Mouse (Mus musculus) lung, adult 2 months (tissue): ENCODE measurements around the gene Olfr345.

Experiments
- CTCF ChIP-seq: fragments of 200-500 bp; IDR thresholded peaks from 2 replicates; pipeline ENCODE4 v1.5.1; 2011; ENCODE audit warnings: mild to moderate bottlenecking, low read length, control low read depth; ENCODE audit not compliant: insufficient read depth
- POLR2A ChIP-seq: fragments of 200-500 bp; IDR thresholded peaks from 2 replicates; pipeline ENCODE4 v1.6.1; 2011; ENCODE audit warnings: low read depth, mild to moderate bottlenecking, control low read depth, low read length, borderline replicate concordance; ENCODE audit errors: extremely low read depth

DNA sequence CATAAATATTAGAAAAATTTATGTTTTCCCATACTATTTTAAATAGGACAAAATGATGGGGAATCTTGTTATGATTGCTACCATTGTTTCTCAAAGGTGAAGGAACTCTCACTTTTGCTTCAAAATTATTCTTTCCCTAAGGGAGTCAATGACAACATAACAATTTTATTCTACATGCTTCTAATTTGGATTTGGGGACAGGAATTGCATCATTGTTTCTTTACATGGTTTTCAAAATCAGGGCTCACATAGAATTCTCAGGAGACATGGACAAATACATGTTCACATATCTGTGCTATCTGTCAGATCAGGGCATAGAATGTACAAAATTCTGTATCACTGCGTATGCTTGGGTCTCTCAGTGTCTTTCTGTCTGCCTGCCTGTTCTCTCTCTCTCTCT lies 45.6 kb downstream of the Olfr345 start, which contains the start of gene Olfr346:
- TF ChIP-seq POLR2A (no peak), CTCF (no peak)
